Mouse (Mus musculus) kidney, embryonic 16.5 days (tissue): ENCODE measurements around the gene Olfr1344. TPM values are rescaled to one million over a fixed set of nuclear protein-coding genes. Genes with fewer than 3 reads are reported as not detected.
"Not testable (repeated sequence)": the region's sequence is repeated elsewhere in the genome, so short reads cannot be mapped to it uniquely, and the experiment has no call there.

Source experiments
- ATAC-seq: fragments of 200-750 bp; cut with Nextera tagmentation; 2 replicates; pipeline ENCODE4 v1.8.0; 2017; ENCODE audit warnings: moderate TSS enrichment; ENCODE audit not compliant: low FRiP score, low TSS enrichment
- H3K27ac ChIP-seq: fragments of 300-500 bp; sonication (generic); 2 replicates; pipeline ENCODE4 v1.5.1; 2014; ENCODE audit warnings: low read length
- H3K27me3 ChIP-seq: fragments of 300-500 bp; sonication (generic); 2 replicates; pipeline ENCODE4 v1.6.1; 2014; ENCODE audit warnings: low read length, control low read depth, mixed read lengths; ENCODE audit not compliant: insufficient read depth
- H3K36me3 ChIP-seq: fragments of 300-500 bp; sonication (generic); 2 replicates; pipeline ENCODE4 v1.6.1; 2014; ENCODE audit warnings: low read length, control low read depth, mixed read lengths; ENCODE audit not compliant: insufficient read depth
- H3K4me1 ChIP-seq: fragments of 300-500 bp; sonication (generic); 2 replicates; pipeline ENCODE4 v1.6.1; 2014; ENCODE audit warnings: low read length, control low read depth, mixed read lengths; ENCODE audit not compliant: insufficient read depth
- H3K4me2 ChIP-seq: fragments of 300-500 bp; sonication (generic); replicated peaks from 2 replicates; pipeline ENCODE4 v1.6.1; 2014; ENCODE audit warnings: low read depth, low read length
- H3K4me3 ChIP-seq: fragments of 300-500 bp; sonication (generic); 2 replicates; pipeline ENCODE4 v1.5.1; 2014; ENCODE audit warnings: mild to moderate bottlenecking, low read length
- H3K9ac ChIP-seq: fragments of 300-500 bp; sonication (generic); replicated peaks from 2 replicates; pipeline ENCODE4 v1.6.1; 2014; ENCODE audit warnings: low read length
- H3K9me3 ChIP-seq: fragments of 300-500 bp; sonication (generic); 2 replicates; pipeline ENCODE4 v1.6.1; 2016; ENCODE audit warnings: low read length, control low read depth
- whole genome bisulfite sequencing: fragments of 180-500 bp; shearing (Covaris S2); extraction: QIAGEN DNeasy Blood & Tissue Kit; methylation state at CpG from one replicate; pipeline ENCODE4 v1.1.7; 2014; 5-methylcytosine and 5-hydroxymethylcytosine counted together
- polyA plus RNA-seq: library from polyadenylated mRNA; unstranded; fragments of >200 nt; fragmentation: Nextera tagmentation; extraction: Ambion mirVana; gene quantifications from 2 replicates; pipeline ENCODE4 v1.2.1, GENCODE M21; 2015

Olfr1344 gene
- polyA plus RNA-seq, 1 experiment from 2014 or later, result not detected

- Histone ChIP-seq H3K36me3 (no peaks in the 10 kb centered on the region), H3K27me3 (no peaks in the 10 kb centered on the region), H3K27ac (no peak overlapping the region), H3K9ac (no peak overlapping the region), H3K9me3 (peaks cover 5% of the 10 kb centered on the region), H3K4me3 (no peak overlapping the region), H3K4me2 (no peak overlapping the region), H3K4me1 (no peaks in the 10 kb centered on the region)
- 37% methylated on average over 2 of the region's 2 CpGs for WGBS
- no peak for ATAC-seq
Observed at GRCm38 (mm10) chr7:6430342-6430741, 8.1 kb upstream of the Olfr1344 start.

DNA sequence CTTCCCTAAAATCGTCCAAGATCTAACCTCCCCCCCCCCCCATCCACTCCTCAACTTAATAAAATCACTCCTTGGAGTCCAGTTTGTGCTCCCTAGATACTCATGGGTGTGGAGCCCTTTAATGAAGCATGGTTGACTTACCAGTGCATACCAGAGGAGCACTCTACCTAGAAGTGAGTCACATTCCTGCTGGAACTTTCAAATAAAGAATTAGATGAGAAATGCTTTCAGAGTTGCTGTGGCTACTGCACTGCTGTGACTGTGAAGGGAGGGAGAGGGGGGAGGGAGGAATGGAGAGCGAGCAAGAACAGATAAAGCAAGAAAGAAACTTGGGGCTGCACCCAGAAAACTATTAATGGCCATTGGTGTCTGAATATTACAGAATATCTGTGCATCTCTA is 2.7 kb downstream of the Olfr1344 start:
- H3K4me1 ChIP-seq, result no peaks in the 10 kb centered on the region
- no peaks in the 10 kb centered on the region; the same call in 1 of the 2 replicates for H3K9me3 ChIP-seq
- H3K9ac ChIP-seq, result no peak overlapping the region
- no peak for ATAC-seq
- H3K4me3 ChIP-seq, result no peak overlapping the region
- H3K27ac ChIP-seq, result no peak overlapping the region
- 48% methylated on average over 2 of the region's 2 CpGs for WGBS
- no peak overlapping the region for H3K4me2 ChIP-seq
- H3K36me3 ChIP-seq, result no peaks in the 10 kb centered on the region
- no peaks in the 10 kb centered on the region for H3K27me3 ChIP-seq

DNA sequence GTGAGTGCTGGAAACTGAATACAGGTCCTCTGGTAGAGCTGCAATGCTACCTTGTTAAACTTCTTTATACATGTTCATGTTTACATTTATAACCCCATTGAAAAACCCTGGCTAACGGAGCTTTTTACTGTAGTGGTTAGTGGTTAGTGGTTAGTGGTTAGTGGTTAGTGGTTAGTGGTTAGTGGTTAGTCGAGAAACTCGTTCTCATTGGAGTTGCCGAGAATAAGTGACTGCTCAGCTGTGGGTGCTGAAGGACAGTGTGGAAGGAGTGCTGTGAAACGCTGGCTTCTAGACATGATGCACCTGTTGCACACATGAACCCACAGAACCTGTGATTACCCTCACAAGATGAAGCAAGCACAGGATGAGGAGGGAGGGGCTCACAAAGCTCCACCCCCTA is 9.3 kb downstream of the Olfr1344 start:
- ATAC-seq, result no peak
- 86% methylated on average over 5 of the region's 5 CpGs for WGBS
- no peaks in the 10 kb centered on the region for H3K4me1 ChIP-seq
- no peak overlapping the region for H3K4me2 ChIP-seq
- H3K36me3 ChIP-seq, result no peaks in the 10 kb centered on the region
- no peak overlapping the region for H3K27ac ChIP-seq
- H3K9ac ChIP-seq, result no peak overlapping the region
- no peak overlapping the region for H3K4me3 ChIP-seq
- H3K27me3 ChIP-seq, result no peaks in the 10 kb centered on the region
- H3K9me3 ChIP-seq, result peaks cover 4% of the 10 kb centered on the region

DNA sequence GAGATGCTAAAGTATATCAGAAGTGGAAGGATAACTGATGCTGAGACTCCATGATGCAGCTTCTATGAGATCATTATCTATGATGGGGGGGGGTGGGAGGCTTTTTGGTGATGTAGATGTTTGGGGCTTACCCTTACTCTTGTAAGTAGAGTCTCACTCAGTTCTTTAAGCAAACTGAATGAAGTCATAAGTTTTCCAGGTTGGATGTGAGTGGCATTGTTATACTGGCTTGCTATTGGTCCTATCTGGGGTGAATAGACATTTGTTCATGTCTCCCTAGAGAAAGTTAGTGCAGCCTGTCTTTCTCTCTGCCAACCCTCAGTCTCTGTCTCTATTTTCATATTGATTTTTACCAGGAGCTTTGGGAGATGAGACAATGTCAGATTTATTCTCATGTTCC is 17.4 kb downstream of the Olfr1344 start, which contains the start of gene Olfr1336:
Gene Olfr1336 (plus strand): TSS at position 301 of the 400 bp plus-strand sequence.
- Histone ChIP-seq H3K27ac (no peak within 1 kb of the TSS), H3K36me3 (no peaks in the 10 kb centered on the region), H3K4me1 (no peaks in the 10 kb centered on the region), H3K9ac (no peak within 1 kb of the TSS), H3K4me3 (no peak within 1 kb of the TSS), H3K4me2 (no peak within 1 kb of the TSS), H3K9me3 (peaks cover 6% of the 10 kb centered on the region), H3K27me3 (no peaks in the 10 kb centered on the region)
- ATAC-seq, result no peak

- Histone ChIP-seq H3K4me2 (no peak overlapping the region), H3K9ac (no peak overlapping the region), H3K27ac (no peak overlapping the region), H3K36me3 (no peaks in the 10 kb centered on the region), H3K27me3 (no peaks in the 10 kb centered on the region), H3K9me3 (peaks cover 6% of the 10 kb centered on the region), H3K4me3 (no peak overlapping the region), H3K4me1 (no peaks in the 10 kb centered on the region)
- no peak for ATAC-seq
- 41% methylated on average over 3 of the region's 3 CpGs for WGBS
Observed at GRCm38 (mm10) chr7:6456399-6456798, 17.9 kb downstream of the Olfr1344 start.

DNA sequence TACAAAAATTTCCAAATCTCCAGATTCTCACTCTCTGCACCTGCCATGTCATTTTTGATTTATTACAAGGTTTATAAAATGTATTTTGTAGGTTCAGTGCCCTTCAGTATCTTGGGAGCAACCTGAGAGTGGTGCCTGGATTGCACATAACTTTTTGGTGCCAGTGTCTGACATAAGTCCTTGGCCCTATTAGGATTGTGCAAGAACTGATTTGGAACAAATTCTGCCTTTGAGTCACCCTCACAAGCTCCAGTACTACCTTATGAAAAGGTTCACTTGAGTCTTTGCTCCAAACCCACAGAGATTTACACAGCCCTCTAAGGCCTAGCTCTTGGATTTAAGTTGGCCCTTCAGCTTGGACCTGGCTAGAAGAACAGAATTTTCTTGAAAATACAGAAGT is 28.5 kb downstream of the Olfr1344 start, which contains the start of gene Olfr1346:
Gene Olfr1346 (plus strand): TSS at position 151 of the 400 bp plus-strand sequence.
- H3K4me2 ChIP-seq, result no peak within 1 kb of the TSS
- H3K9me3 ChIP-seq, result no peaks in the 10 kb centered on the region
- ATAC-seq, result no peak
- no peak within 1 kb of the TSS for H3K9ac ChIP-seq
- H3K27ac ChIP-seq, result no peak within 1 kb of the TSS
- H3K4me3 ChIP-seq, result no peak within 1 kb of the TSS
- no peaks in the 10 kb centered on the region for H3K4me1 ChIP-seq
- H3K27me3 ChIP-seq, result no peaks in the 10 kb centered on the region
- H3K36me3 ChIP-seq, result no peaks in the 10 kb centered on the region

GRCm38 (mm10) chr7:6477633-6478032 is 39.1 kb downstream of the Olfr1344 start:
- not testable (repeated sequence) for H3K27ac ChIP-seq, H3K27me3 ChIP-seq, H3K4me2 ChIP-seq, H3K4me3 ChIP-seq, H3K36me3 ChIP-seq, H3K9ac ChIP-seq, ATAC-seq, H3K4me1 ChIP-seq, H3K9me3 ChIP-seq
- WGBS, result 83% methylated on average over 2 of the region's 2 CpGs

DNA sequence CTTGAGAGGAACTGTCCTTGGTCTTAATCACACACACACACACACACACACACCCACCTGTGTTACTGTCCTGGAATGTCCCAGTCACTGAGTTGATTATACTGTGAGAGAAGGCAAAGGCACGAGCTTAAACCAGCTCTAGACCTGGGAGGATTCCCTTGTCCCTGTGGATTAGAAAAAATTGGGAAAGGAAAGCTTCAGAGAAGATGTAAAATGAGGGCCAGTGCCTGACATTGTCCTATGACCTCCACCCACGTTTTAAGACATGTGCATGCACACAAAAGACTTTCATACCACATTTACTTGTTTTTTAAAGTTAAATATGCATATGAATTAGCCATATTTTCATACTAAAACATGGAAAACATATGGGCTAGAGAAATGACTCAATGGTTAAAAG is 48.4 kb downstream of the Olfr1344 start, which contains the start of gene Olfr5:
Gene Olfr5 (minus strand): TSS at position 101 of the 400 bp plus-strand sequence.
- 26% methylated on average over 2 of the region's 2 CpGs for WGBS
- no peaks in the 10 kb centered on the region for H3K4me1 ChIP-seq
- H3K27ac ChIP-seq, result no peak within 1 kb of the TSS
- no peak within 1 kb of the TSS for H3K4me2 ChIP-seq
- no peak for ATAC-seq
- no peaks in the 10 kb centered on the region for H3K27me3 ChIP-seq
- no peak within 1 kb of the TSS for H3K9ac ChIP-seq
- no peaks in the 10 kb centered on the region for H3K36me3 ChIP-seq
- H3K4me3 ChIP-seq, result no peak within 1 kb of the TSS
- no peaks in the 10 kb centered on the region for H3K9me3 ChIP-seq

Other genes with a start within 250 kb of the Olfr1344 start
- gene Galp, start 241.6 kb upstream of the Olfr1344 start, polyA plus RNA-seq, result not detected in 2 replicates
- not detected in 2 replicates for gene Zscan5b, start 216.4 kb upstream of the Olfr1344 start, polyA plus RNA-seq
- not detected in 2 replicates for gene Epp13, start 186.0 kb upstream of the Olfr1344 start, polyA plus RNA-seq
- 4.9 and 6.8 TPM in 2 replicates for gene Zfp667, start 152.1 kb upstream of the Olfr1344 start, polyA plus RNA-seq
- 5.8 and 6.3 TPM in 2 replicates for gene Zfp583, start 107.4 kb upstream of the Olfr1344 start, polyA plus RNA-seq
- gene Gm3854, start 94.9 kb upstream of the Olfr1344 start, polyA plus RNA-seq, result 2.3 TPM in 2 replicates
- gene Zfp78, start 75.4 kb upstream of the Olfr1344 start, polyA plus RNA-seq, result 1.6 and 3.9 TPM in 2 replicates
- 8.9 and 9.0 TPM in 2 replicates for gene Zfp28, start 55.4 kb upstream of the Olfr1344 start, polyA plus RNA-seq
- 0.35 TPM in 1 of 2 replicates, not detected in the other for gene Smim17, start 40.0 kb upstream of the Olfr1344 start, polyA plus RNA-seq
- not detected in 2 replicates for gene Gm20715, start 28.4 kb upstream of the Olfr1344 start, polyA plus RNA-seq
- gene Olfr1336, start 17.5 kb downstream of the Olfr1344 start, polyA plus RNA-seq, result not detected in 2 replicates
- gene Olfr1346, start 28.4 kb downstream of the Olfr1344 start, polyA plus RNA-seq, result not detected in 2 replicates
- gene Olfr5, start 48.3 kb downstream of the Olfr1344 start, polyA plus RNA-seq, result not detected in 2 replicates
- gene Olfr1347, start 61.1 kb downstream of the Olfr1344 start, polyA plus RNA-seq, result not detected in 2 replicates
- not detected in 2 replicates for gene Olfr1348, start 70.1 kb downstream of the Olfr1344 start, polyA plus RNA-seq
- not detected in 2 replicates for gene Olfr1349, start 84.3 kb downstream of the Olfr1344 start, polyA plus RNA-seq
- gene Olfr1350, start 126.2 kb downstream of the Olfr1344 start, polyA plus RNA-seq, result not detected in 2 replicates